Mouse (Mus musculus): Measurements from ENCODE around the gene Hnrnpl.

DNA sequence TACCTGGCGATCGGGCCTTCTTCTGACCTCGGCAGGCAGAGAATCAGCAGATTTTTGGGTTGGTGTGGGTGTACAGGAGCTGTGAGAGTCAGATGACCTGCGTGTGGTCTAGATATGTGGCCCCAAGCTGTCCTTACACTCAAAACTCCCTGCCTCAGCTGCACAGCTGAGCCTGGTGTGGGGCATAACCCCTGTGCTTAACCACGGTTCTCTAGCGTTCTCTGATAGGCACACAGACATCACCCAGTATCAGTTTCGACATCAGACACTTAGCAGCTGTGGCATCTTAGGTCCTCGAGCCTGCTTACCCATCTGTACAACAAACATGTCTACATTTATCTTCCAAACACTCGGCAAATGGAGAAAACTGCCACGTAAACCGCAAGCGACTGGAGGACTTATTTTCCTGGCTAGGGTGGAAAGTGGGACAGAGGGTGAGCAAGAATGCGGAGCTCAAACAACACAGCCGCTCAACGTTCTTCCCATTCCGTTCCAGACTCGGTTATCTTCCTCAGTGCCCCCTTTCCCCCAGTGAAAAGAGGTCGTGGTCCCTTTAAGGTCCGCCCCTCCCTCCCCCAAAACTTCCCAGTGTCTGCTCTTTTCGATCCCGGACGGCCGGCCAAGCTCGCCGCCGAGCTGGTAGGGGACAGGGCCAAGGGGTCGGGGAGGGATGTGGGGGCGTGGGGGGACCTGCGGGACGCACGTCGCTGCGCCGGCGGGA, at the start of gene Hnrnpl:
- TF ChIP-seq CTCF (IDR thresholded peaks at IDR 0.05; ENCODE audit: borderline replicate concordance, extremely low read depth, insufficient read depth, insufficient read length) (no peak), POLR2A (IDR thresholded peaks at IDR 0.05; ENCODE audit: borderline replicate concordance, extremely low read depth, insufficient read depth, insufficient read length, poor library complexity, severe bottlenecking) (no peak; the same call in 1 of the 2 replicates)
